Mouse (Mus musculus): ENCODE results near the gene Prkaa1. TPM values are rescaled to one million over a fixed set of nuclear protein-coding genes. Genes with fewer than 3 reads are reported as not detected.

Prkaa1 gene
- polyA plus RNA-seq, 1 experiment from 2014 or later, result 16.5 TPM

DNA sequence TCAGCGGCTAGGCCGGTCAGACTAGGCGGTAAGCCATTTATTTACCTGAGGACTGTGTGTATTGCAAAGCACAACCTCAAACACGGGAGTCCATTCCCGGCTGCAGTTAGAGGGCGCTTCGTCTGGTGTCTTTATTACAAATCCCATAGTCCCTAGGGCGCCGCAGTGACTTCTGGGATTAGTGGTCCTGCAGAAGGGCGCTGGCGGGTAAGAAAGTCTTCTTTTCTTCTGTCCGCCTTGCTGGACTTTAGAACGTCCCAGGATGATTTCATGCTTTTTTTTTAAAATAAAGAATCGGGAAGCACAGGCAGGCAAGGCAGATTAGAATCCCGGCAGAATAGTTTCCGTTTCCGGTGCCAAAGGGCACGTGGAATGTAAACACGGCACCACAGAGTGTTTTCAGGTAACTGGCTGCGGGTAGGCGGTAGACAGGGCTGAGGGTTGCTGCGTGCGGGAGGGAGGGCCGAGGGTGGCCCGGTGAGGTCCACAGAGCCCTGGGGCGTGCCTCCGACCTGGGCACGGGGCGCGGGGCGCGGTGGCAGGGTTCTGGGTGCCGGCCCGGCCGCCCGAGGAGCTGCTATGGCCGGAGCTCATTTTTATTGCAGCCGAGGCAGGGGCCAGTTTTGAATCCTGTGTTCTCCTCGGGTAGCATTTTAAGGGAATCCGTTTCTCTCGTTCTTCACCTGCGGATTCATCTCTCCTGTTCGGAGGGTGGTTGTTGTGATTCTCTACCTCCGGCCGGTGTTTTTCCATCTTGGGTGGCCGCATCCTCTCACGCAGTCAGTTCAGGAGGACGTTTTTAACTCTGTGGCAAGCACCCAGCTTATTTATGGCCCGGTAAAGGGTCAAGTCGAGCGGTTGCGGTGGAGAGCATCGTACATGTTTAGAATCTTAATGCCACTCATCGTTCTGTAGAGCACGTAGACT, 42.0 kb downstream of the Prkaa1 start, which contains the start of gene Ttc33:
Gene Ttc33 (plus strand): TSS at position 160 of the 927 bp plus-strand sequence.
- H3K4me3 ChIP-seq, result peak within 1 kb of the TSS; percentile 97
- no peaks in the 10 kb centered on the region for H3K27me3 ChIP-seq (replicated peaks)
- ATAC-seq (ENCODE audit: extremely low read depth, insufficient number of reproducible peaks, low FRiP score, low TSS enrichment), result peak; percentile 63; the same call in 1 of the 2 replicates
- H3K9me3 ChIP-seq, result no peaks in the 10 kb centered on the region
- peak within 1 kb of the TSS; percentile 87 for H3K4me2 ChIP-seq
- H3K27ac ChIP-seq (replicated peaks), result peak within 1 kb of the TSS; percentile 83
- peaks cover 20% of the 10 kb centered on the region for H3K36me3 ChIP-seq
- peak within 1 kb of the TSS; percentile 91 for H3K9ac ChIP-seq
- H3K4me1 ChIP-seq, result peaks cover 20% of the 10 kb centered on the region
- WGBS, result 1% methylated on average over 55 of the region's 55 CpGs

- no peak for ATAC-seq (ENCODE audit: extremely low read depth, insufficient number of reproducible peaks, low FRiP score, low TSS enrichment)
- H3K9ac ChIP-seq, result peak overlapping the region; percentile 91
- H3K27ac ChIP-seq (replicated peaks), result peak overlapping the region; percentile 83; the same call in 1 of the 2 replicates
- H3K4me1 ChIP-seq, result peaks cover 20% of the 10 kb centered on the region
- peaks cover 25% of the 10 kb centered on the region for H3K36me3 ChIP-seq
- no peaks in the 10 kb centered on the region for H3K9me3 ChIP-seq
- H3K4me2 ChIP-seq, result peak overlapping the region; percentile 87
- peak overlapping the region; percentile 97 for H3K4me3 ChIP-seq
- WGBS, result 39% methylated on average over 10 of the region's 10 CpGs
- no peaks in the 10 kb centered on the region for H3K27me3 ChIP-seq (replicated peaks)
Observed at GRCm38 (mm10) chr15:5186293-5186675, 42.6 kb downstream of the Prkaa1 start.

GRCm38 (mm10) chr15:5187116-5187515, 43.5 kb downstream of the Prkaa1 start:
- ATAC-seq (ENCODE audit: extremely low read depth, insufficient number of reproducible peaks, low FRiP score, low TSS enrichment), result no peak
- peaks cover 20% of the 10 kb centered on the region for H3K4me1 ChIP-seq
- no peak overlapping the region for H3K27ac ChIP-seq (replicated peaks)
- H3K4me2 ChIP-seq, result no peak overlapping the region
- H3K36me3 ChIP-seq, result peaks cover 29% of the 10 kb centered on the region
- H3K9me3 ChIP-seq, result no peaks in the 10 kb centered on the region
- 41% methylated on average over 4 of the region's 4 CpGs for WGBS
- H3K9ac ChIP-seq, result no peak overlapping the region
- H3K27me3 ChIP-seq (replicated peaks), result no peaks in the 10 kb centered on the region
- H3K4me3 ChIP-seq, result no peak overlapping the region

- no peak for ATAC-seq (ENCODE audit: extremely low read depth, insufficient number of reproducible peaks, low FRiP score, low TSS enrichment)
- peaks cover 25% of the 10 kb centered on the region for H3K4me1 ChIP-seq
- no peak overlapping the region for H3K9ac ChIP-seq
- H3K4me2 ChIP-seq, result no peak overlapping the region
- H3K4me3 ChIP-seq, result no peak overlapping the region
- no peak overlapping the region for H3K27ac ChIP-seq (replicated peaks)
- H3K36me3 ChIP-seq, result peaks cover 29% of the 10 kb centered on the region
- H3K27me3 ChIP-seq (replicated peaks), result no peaks in the 10 kb centered on the region
- H3K9me3 ChIP-seq, result no peaks in the 10 kb centered on the region
- 75% methylated on average over 1 of the region's 1 CpGs for WGBS
Observed at GRCm38 (mm10) chr15:5188029-5188428, 44.4 kb downstream of the Prkaa1 start.

GRCm38 (mm10) chr15:5189504-5190093, 45.9 kb downstream of the Prkaa1 start:
- ATAC-seq (ENCODE audit: extremely low read depth, insufficient number of reproducible peaks, low FRiP score, low TSS enrichment), result no peak
- Histone ChIP-seq H3K4me2 (no peak overlapping the region), H3K9me3 (no peaks in the 10 kb centered on the region), H3K27me3 (replicated peaks) (no peaks in the 10 kb centered on the region), H3K4me1 (peaks cover 28% of the 10 kb centered on the region), H3K9ac (no peak overlapping the region; the same call in 1 of the 2 replicates), H3K4me3 (no peak overlapping the region), H3K27ac (replicated peaks) (no peak overlapping the region), H3K36me3 (peaks cover 29% of the 10 kb centered on the region)
- 65% methylated on average over 10 of the region's 10 CpGs for WGBS

- Histone ChIP-seq H3K9ac (no peak overlapping the region), H3K36me3 (peaks cover 29% of the 10 kb centered on the region), H3K4me3 (no peak overlapping the region), H3K4me1 (peaks cover 44% of the 10 kb centered on the region), H3K27me3 (replicated peaks) (no peaks in the 10 kb centered on the region), H3K27ac (replicated peaks) (no peak overlapping the region), H3K9me3 (no peaks in the 10 kb centered on the region), H3K4me2 (no peak overlapping the region)
- WGBS, result 68% methylated on average over 3 of the region's 3 CpGs
- no peak for ATAC-seq (ENCODE audit: extremely low read depth, insufficient number of reproducible peaks, low FRiP score, low TSS enrichment)
Observed at GRCm38 (mm10) chr15:5193833-5194232, 50.2 kb downstream of the Prkaa1 start.

GRCm38 (mm10) chr15:5194446-5194845, 50.8 kb downstream of the Prkaa1 start:
- no peaks in the 10 kb centered on the region for H3K27me3 ChIP-seq (replicated peaks)
- ATAC-seq (ENCODE audit: extremely low read depth, insufficient number of reproducible peaks, low FRiP score, low TSS enrichment), result no peak
- no peaks in the 10 kb centered on the region for H3K9me3 ChIP-seq
- WGBS, result 61% methylated on average over 6 of the region's 6 CpGs
- H3K4me2 ChIP-seq, result no peak overlapping the region
- no peak overlapping the region for H3K9ac ChIP-seq
- peaks cover 40% of the 10 kb centered on the region for H3K4me1 ChIP-seq
- H3K36me3 ChIP-seq, result peaks cover 29% of the 10 kb centered on the region
- no peak overlapping the region for H3K4me3 ChIP-seq
- 0 out of 2 replicates have a peak overlapping the region, but pooled peaks have one; percentile 3 for H3K27ac ChIP-seq (replicated peaks)

- 67% methylated on average over 9 of the region's 9 CpGs for WGBS
- no peak overlapping the region for H3K4me3 ChIP-seq
- no peaks in the 10 kb centered on the region for H3K9me3 ChIP-seq
- H3K9ac ChIP-seq, result no peak overlapping the region
- H3K27ac ChIP-seq (replicated peaks), result 0 out of 2 replicates have a peak overlapping the region, but pooled peaks have one; percentile 3
- no peaks in the 10 kb centered on the region for H3K27me3 ChIP-seq (replicated peaks)
- peaks cover 40% of the 10 kb centered on the region for H3K4me1 ChIP-seq
- peaks cover 29% of the 10 kb centered on the region for H3K36me3 ChIP-seq
- no peak for ATAC-seq (ENCODE audit: extremely low read depth, insufficient number of reproducible peaks, low FRiP score, low TSS enrichment)
- H3K4me2 ChIP-seq, result no peak overlapping the region
Observed at GRCm38 (mm10) chr15:5194931-5195330, 51.3 kb downstream of the Prkaa1 start.

DNA sequence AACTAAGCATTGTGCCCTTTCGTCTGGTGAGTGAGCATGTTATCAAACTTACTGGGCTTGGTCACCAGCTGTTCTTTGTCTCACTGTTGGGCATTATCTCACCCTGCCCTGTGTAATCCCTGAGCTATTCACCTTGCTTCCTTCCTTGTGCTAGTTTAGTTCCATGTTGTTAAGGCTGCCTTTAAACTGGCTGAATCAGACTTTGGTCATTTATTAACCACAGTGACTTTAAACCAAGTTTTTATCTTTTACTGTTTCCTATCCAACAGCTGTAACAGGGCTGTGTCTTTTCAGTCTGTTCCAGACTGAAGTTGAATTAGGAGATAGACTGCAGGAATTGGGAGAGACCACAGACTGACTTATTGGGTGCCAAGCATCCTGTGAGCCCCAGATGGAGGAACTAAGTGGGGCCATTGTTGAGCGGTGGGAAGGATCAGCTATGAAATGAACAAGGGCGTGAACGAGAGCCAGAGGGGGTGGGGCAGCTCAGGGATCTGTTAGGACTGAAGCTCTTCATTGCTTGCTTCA, 52.4 kb downstream of the Prkaa1 start:
- Histone ChIP-seq H3K4me2 (no peak overlapping the region), H3K4me1 (peaks cover 40% of the 10 kb centered on the region), H3K9ac (no peak overlapping the region), H3K27me3 (replicated peaks) (no peaks in the 10 kb centered on the region), H3K4me3 (no peak overlapping the region), H3K27ac (replicated peaks) (peak overlapping the region; percentile 37), H3K9me3 (no peaks in the 10 kb centered on the region), H3K36me3 (peaks cover 22% of the 10 kb centered on the region)
- WGBS, result 32% methylated on average over 4 of the region's 4 CpGs
- ATAC-seq (ENCODE audit: extremely low read depth, insufficient number of reproducible peaks, low FRiP score, low TSS enrichment), result no peak

DNA sequence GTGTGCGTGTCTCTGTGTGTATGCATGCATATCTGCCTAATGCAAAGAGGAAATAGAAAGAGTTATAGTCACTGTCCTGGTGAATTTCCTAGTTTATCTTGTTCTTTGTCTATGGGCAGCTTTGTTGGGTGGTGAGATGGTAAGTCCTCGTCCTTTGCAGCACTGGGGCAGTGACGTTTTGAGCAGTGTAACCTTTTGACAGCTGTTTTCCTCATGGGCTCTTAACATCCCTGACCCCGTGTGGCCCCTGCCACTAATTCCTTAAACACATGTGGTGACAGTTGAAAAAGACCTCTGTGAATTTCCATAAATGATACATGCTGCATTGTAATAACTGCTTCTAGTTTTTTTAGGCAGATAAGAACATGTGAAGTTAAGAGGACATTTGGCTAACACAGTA, 53.0 kb downstream of the Prkaa1 start:
- 43% methylated on average over 4 of the region's 4 CpGs for WGBS

DNA sequence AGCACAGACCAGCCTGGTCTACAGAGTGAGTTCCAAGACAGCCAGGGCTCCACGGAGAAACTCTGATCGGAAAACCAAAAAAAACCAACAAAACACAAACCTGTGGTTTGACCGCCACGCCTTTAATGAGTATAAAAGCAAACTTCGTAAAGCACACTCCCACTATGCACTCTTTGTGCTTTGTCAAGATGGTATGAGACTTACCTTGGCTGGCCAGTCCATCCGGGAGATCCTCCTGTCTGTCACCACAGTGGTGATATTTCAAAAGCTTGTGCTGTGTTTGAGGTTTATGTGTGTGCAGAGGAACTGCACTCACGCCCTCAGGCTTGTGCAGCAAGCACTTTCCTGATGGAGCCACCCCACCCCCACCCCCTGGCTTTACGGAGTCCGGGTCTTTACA, 61.6 kb downstream of the Prkaa1 start:
- ATAC-seq (ENCODE audit: extremely low read depth, insufficient number of reproducible peaks, low FRiP score, low TSS enrichment), result no peak
- Histone ChIP-seq H3K27me3 (replicated peaks) (no peaks in the 10 kb centered on the region), H3K36me3 (peaks cover 15% of the 10 kb centered on the region), H3K4me2 (no peak overlapping the region), H3K27ac (replicated peaks) (no peak overlapping the region), H3K4me1 (0 out of 2 replicates have a peak, but pooled peaks cover 3% of the 10 kb centered on the region), H3K9me3 (no peaks in the 10 kb centered on the region), H3K4me3 (no peak overlapping the region), H3K9ac (no peak overlapping the region)
- WGBS, result 85% methylated on average over 9 of the region's 9 CpGs

More for the DNA sequence above, 53.0 kb downstream of the Prkaa1 start:
- Histone ChIP-seq H3K4me1 (peaks cover 40% of the 10 kb centered on the region), H3K36me3 (peaks cover 19% of the 10 kb centered on the region), H3K27me3 (replicated peaks) (no peaks in the 10 kb centered on the region), H3K4me2 (no peak overlapping the region), H3K27ac (replicated peaks) (peak overlapping the region; percentile 37), H3K9ac (no peak overlapping the region), H3K4me3 (no peak overlapping the region), H3K9me3 (no peaks in the 10 kb centered on the region)
- no peak for ATAC-seq (ENCODE audit: extremely low read depth, insufficient number of reproducible peaks, low FRiP score, low TSS enrichment)
